Mouse (Mus musculus) liver, embryonic 14.5 days (tissue): ENCODE results near the gene Tmem220. TPM values are rescaled to one million over a fixed set of nuclear protein-coding genes. Genes with fewer than 3 reads are reported as not detected.

Source experiments
- ATAC-seq: fragments of 200-750 bp; cut with Nextera tagmentation; 2 replicates; pipeline ENCODE4 v1.8.0; 2017; ENCODE audit warnings: moderate number of reproducible peaks, mild to moderate bottlenecking, moderate library complexity; ENCODE audit not compliant: insufficient read depth
- DNase-seq, 3 experiments: peaks; one replicate each; pipeline ENCODE4 v3.0.0-alpha.2; 2012 to 2013; ENCODE audit warnings: low read depth in 3 of 3, low spot score in 3 of 3
- H3K27ac ChIP-seq: fragments of 300-500 bp; sonication (generic); 2 replicates; pipeline ENCODE4 v1.5.1; 2014; ENCODE audit warnings: moderate library complexity, mild to moderate bottlenecking, control low read depth, inconsistent platforms
- H3K27me3 ChIP-seq: fragments of 300-500 bp; sonication (generic); 2 replicates; pipeline ENCODE4 v1.6.1; 2014; ENCODE audit warnings: mild to moderate bottlenecking, low read length, moderate library complexity; ENCODE audit not compliant: control insufficient read depth, insufficient read depth
- H3K36me3 ChIP-seq: fragments of 300-500 bp; sonication (generic); replicated peaks from 2 replicates; pipeline ENCODE4 v1.6.1; 2014; ENCODE audit warnings: low read depth; ENCODE audit not compliant: control insufficient read depth, insufficient read depth
- H3K4me1 ChIP-seq, 2 experiments: fragments of 200-500 bp in 1 of 2; fragments of 300-500 bp in 1 of 2; sonication (generic) in 1 of 2; replicated peaks; 2 replicates each; pipeline ENCODE4 v1.6.1; 2012 to 2014; ENCODE audit warnings: antibody characterized with exemption in 1 of 2, inconsistent platforms in 1 of 2, low read length in 1 of 2; ENCODE audit not compliant: control insufficient read depth in 2 of 2, insufficient read depth in 2 of 2
- H3K4me2 ChIP-seq: fragments of 300-500 bp; sonication (generic); 2 replicates; pipeline ENCODE4 v1.6.1; 2014; ENCODE audit warnings: low read depth, mild to moderate bottlenecking, control low read depth, moderate library complexity
- H3K4me3 ChIP-seq, 2 experiments: fragments of 200-500 bp in 1 of 2; fragments of 300-500 bp in 1 of 2; sonication (generic) in 1 of 2; 2 replicates each; pipeline ENCODE4 v1.5.1; 2012 to 2014; ENCODE audit warnings: low read depth in 2 of 2, low read length in 2 of 2, mild to moderate bottlenecking in 2 of 2, control low read depth in 1 of 2, inconsistent platforms in 1 of 2, moderate library complexity in 1 of 2; ENCODE audit not compliant: insufficient read depth in 1 of 2
- H3K9ac ChIP-seq: fragments of 300-500 bp; sonication (generic); replicated peaks from 2 replicates; pipeline ENCODE4 v1.6.1; 2014; ENCODE audit warnings: mild to moderate bottlenecking, control low read depth, moderate library complexity
- H3K9me3 ChIP-seq: fragments of 300-500 bp; sonication (generic); 2 replicates; pipeline ENCODE4 v1.6.1; 2016; ENCODE audit warnings: low read length, mixed read lengths; ENCODE audit not compliant: control insufficient read depth
- CTCF ChIP-seq: IDR thresholded peaks from 2 replicates; pipeline ENCODE4 v1.5.1; 2016; ENCODE audit warnings: antibody characterized with exemption, low read depth, control low read depth
- EP300 ChIP-seq: IDR thresholded peaks from 2 replicates; pipeline ENCODE4 v1.6.1; 2016; ENCODE audit warnings: antibody characterized with exemption, low read depth
- WGBS: fragments of 180-500 bp; shearing (Covaris S2); extraction: QIAGEN DNeasy Blood & Tissue Kit; methylation state at CpG from one replicate; pipeline ENCODE4 v1.1.7; 2014; ENCODE audit not compliant: insufficient replicate concordance; 5-methylcytosine and 5-hydroxymethylcytosine counted together
- polyA plus RNA-seq, 2 experiments: library from polyadenylated mRNA; depleted of rRNA in 1 of 2; stranded (reverse) in 1 of 2; unstranded in 1 of 2; fragments of >200 nt; fragmentation: Nextera tagmentation in 1 of 2; extraction: Ambion mirVana in 1 of 2; gene quantifications; 2 replicates each; pipeline versions ENCODE4 v1.2.1 to v1.2.3; 2012 to 2014

Tmem220 gene
- polyA plus RNA-seq, 2 experiments: 0.88 to 1.6 TPM

DNA sequence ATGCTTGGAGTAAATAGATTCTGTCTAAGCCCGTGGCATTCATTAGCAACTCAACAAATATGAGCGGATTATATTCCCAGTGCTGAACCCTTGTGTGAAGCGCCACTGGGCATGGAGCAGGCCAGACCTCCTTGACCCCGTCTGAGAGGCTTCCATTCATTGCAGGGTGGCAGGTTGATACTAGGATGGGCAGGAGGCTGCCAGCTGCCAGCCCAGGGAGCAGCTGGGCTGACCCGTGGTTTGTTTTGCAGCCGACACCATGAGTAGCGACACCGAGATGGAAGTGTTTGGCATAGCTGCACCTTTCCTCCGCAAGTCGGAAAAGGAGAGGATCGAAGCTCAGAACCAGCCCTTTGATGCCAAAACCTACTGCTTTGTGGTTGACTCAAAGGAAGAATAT is 54.8 kb downstream of the Tmem220 start:
- WGBS: 55% methylated on average over 11 of the region's 11 CpGs
- peaks cover 10% of the 10 kb centered on the region for H3K27me3 ChIP-seq
- no peaks in the 10 kb centered on the region for H3K9me3 ChIP-seq
- no peaks in the 10 kb centered on the region for H3K4me1 ChIP-seq
- H3K27ac ChIP-seq: no peak overlapping the region
- H3K4me3 ChIP-seq: no peak overlapping the region
- no peak overlapping the region for H3K9ac ChIP-seq
- DNase-seq (no peak), ATAC-seq (no peak)
- H3K4me2 ChIP-seq: no peak overlapping the region
- TF ChIP-seq EP300 (no peak), CTCF (no peak)
- H3K36me3 ChIP-seq: no peaks in the 10 kb centered on the region

DNA sequence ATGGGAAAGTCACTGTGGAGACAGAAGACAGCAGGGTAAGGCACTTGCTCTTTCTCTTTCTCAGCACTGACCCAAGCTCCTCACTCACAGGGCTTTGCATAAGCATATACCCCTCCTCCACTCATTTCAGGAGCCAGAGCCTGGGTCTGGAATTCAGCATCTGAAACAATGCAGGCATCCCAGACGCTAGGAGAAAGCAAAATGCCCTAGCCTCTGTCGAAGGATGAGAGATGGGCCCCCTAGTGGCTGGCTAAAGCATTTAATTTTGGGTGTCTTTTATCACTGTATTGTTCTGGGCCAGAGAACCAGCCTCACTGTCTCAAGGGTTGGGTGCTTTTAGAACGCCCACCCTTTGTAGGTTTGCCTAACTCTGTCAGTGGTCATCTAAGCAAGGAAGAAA is 55.2 kb downstream of the Tmem220 start:
- H3K9ac ChIP-seq: no peak overlapping the region
- H3K4me3 ChIP-seq: no peak overlapping the region
- H3K9me3 ChIP-seq: no peaks in the 10 kb centered on the region
- no peak overlapping the region for H3K4me2 ChIP-seq
- no peaks in the 10 kb centered on the region for H3K36me3 ChIP-seq
- TF ChIP-seq EP300 (no peak), CTCF (peak; percentile 78)
- no peak overlapping the region for H3K27ac ChIP-seq
- WGBS: 2% methylated on average over 3 of the region's 3 CpGs
- peak in 2 of 3 experiments; percentile 9 to 11 for DNase-seq
- H3K4me1 ChIP-seq: no peaks in the 10 kb centered on the region
- ATAC-seq: no peak
- peaks cover 13% of the 10 kb centered on the region for H3K27me3 ChIP-seq

DNA sequence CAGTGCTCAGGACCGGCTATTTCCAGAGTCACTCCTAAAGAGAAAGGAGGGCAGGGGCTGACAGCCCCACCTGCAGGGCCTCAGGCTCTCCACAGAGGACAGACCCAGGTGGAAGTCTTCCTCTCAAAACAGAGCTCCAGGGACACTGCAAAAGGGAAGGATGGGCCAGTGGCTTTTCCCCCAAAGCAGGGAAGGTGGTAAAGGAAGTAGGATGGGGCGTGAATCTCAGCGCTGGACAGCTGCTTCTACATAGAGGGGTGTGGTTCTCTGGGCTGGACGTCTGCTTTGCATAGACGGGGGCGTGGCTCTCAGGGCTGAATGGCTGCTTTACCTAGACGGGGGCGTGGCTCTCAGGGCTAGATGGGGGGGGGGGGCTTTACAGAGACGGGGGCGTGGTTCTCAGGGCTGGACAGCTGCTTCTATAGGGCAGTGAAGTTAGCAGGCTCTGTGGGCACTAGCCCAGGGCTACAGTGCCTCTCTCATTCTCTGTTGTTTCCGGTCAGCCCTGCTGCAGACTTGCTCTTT is 56.2 kb downstream of the Tmem220 start:
- Histone ChIP-seq H3K27me3 (peaks cover 13% of the 10 kb centered on the region), H3K36me3 (no peaks in the 10 kb centered on the region), H3K4me3 (no peak overlapping the region), H3K4me1 (no peaks in the 10 kb centered on the region), H3K9ac (no peak overlapping the region), H3K27ac (no peak overlapping the region), H3K4me2 (no peak overlapping the region), H3K9me3 (no peaks in the 10 kb centered on the region)
- WGBS: 9% methylated on average over 11 of the region's 11 CpGs
- no peak for TF ChIP-seq EP300
- TF ChIP-seq CTCF: no peak
- DNase-seq: peak; percentile 20 to 30 (median 24)
- peak; percentile 42; the same call in 1 of the 2 replicates for ATAC-seq

DNA sequence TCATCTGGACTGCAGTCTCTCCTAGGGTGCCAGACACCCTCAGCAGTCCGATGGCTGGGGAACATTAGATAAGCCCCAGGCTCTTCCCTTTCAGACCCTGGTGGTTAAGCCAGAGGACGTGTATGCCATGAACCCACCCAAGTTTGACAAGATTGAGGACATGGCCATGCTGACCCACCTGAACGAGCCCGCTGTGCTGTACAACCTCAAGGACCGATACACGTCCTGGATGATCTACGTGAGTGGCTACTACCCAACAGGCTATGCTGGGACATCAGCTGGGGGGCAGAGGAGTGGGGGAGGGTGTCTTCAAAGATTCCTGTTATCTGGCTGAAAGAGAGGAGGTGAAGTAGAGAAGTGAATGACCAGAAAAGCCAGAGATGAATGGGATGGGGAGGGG is 57.2 kb downstream of the Tmem220 start:
- no peak overlapping the region for H3K9ac ChIP-seq
- H3K27me3 ChIP-seq: peaks cover 13% of the 10 kb centered on the region
- H3K4me1 ChIP-seq: no peaks in the 10 kb centered on the region
- 47% methylated on average over 7 of the region's 7 CpGs for WGBS
- H3K27ac ChIP-seq: no peak overlapping the region
- no peak for DNase-seq
- no peak for TF ChIP-seq EP300
- TF ChIP-seq CTCF: no peak
- no peak overlapping the region for H3K4me2 ChIP-seq
- H3K36me3 ChIP-seq: no peaks in the 10 kb centered on the region
- no peak overlapping the region for H3K4me3 ChIP-seq
- no peaks in the 10 kb centered on the region for H3K9me3 ChIP-seq
- ATAC-seq: no peak

DNA sequence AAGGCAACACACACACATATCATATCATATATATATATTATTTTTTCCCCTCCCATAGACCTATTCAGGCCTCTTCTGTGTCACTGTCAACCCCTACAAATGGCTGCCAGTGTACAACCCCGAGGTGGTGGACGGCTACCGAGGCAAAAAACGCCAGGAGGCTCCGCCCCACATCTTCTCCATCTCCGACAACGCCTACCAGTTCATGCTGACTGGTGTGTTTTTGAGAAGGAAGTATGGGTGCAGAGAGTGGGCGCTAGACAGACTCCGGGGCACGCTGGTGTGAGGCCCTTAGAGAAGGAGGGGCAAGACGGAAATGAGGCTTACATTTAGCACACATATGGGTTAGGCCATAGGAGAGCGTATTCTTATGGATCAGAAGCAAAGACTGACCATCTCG is 57.8 kb downstream of the Tmem220 start:
- H3K36me3 ChIP-seq: no peaks in the 10 kb centered on the region
- H3K9ac ChIP-seq: no peak overlapping the region
- ATAC-seq (no peak), DNase-seq (no peak)
- no peak overlapping the region for H3K27ac ChIP-seq
- H3K27me3 ChIP-seq: peaks cover 13% of the 10 kb centered on the region
- no peaks in the 10 kb centered on the region for H3K9me3 ChIP-seq
- 55% methylated on average over 13 of the region's 13 CpGs for WGBS
- TF ChIP-seq CTCF (no peak), EP300 (no peak)
- H3K4me2 ChIP-seq: no peak overlapping the region
- no peaks in the 10 kb centered on the region for H3K4me1 ChIP-seq
- no peak overlapping the region for H3K4me3 ChIP-seq
